Mouse (Mus musculus) liver, embryonic 14.5 days (tissue): Measurements from ENCODE around the gene Galns. TPM values are rescaled to one million over a fixed set of nuclear protein-coding genes. Genes with fewer than 3 reads are reported as not detected.
"Not testable (repeated sequence)": the region's sequence is repeated elsewhere in the genome, so short reads cannot be mapped to it uniquely, and the experiment has no call there.

Experiments
- ATAC-seq: fragments of 200-750 bp; cut with Nextera tagmentation; 2 replicates; pipeline ENCODE4 v1.8.0; 2017; ENCODE audit warnings: moderate number of reproducible peaks, mild to moderate bottlenecking, moderate library complexity; ENCODE audit not compliant: insufficient read depth
- DNase-seq, 3 experiments: peaks; one replicate each; pipeline ENCODE4 v3.0.0-alpha.2; 2012 to 2013; ENCODE audit warnings: low read depth in 3 of 3, low spot score in 3 of 3
- H3K27ac ChIP-seq: fragments of 300-500 bp; sonication (generic); 2 replicates; pipeline ENCODE4 v1.5.1; 2014; ENCODE audit warnings: moderate library complexity, mild to moderate bottlenecking, control low read depth, inconsistent platforms
- H3K27me3 ChIP-seq: fragments of 300-500 bp; sonication (generic); 2 replicates; pipeline ENCODE4 v1.6.1; 2014; ENCODE audit warnings: mild to moderate bottlenecking, low read length, moderate library complexity; ENCODE audit not compliant: control insufficient read depth, insufficient read depth
- H3K36me3 ChIP-seq: fragments of 300-500 bp; sonication (generic); replicated peaks from 2 replicates; pipeline ENCODE4 v1.6.1; 2014; ENCODE audit warnings: low read depth; ENCODE audit not compliant: control insufficient read depth, insufficient read depth
- H3K4me1 ChIP-seq, 2 experiments: fragments of 200-500 bp in 1 of 2; fragments of 300-500 bp in 1 of 2; sonication (generic) in 1 of 2; replicated peaks; 2 replicates each; pipeline ENCODE4 v1.6.1; 2012 to 2014; ENCODE audit warnings: antibody characterized with exemption in 1 of 2, inconsistent platforms in 1 of 2, low read length in 1 of 2; ENCODE audit not compliant: control insufficient read depth in 2 of 2, insufficient read depth in 2 of 2
- H3K4me2 ChIP-seq: fragments of 300-500 bp; sonication (generic); 2 replicates; pipeline ENCODE4 v1.6.1; 2014; ENCODE audit warnings: low read depth, mild to moderate bottlenecking, control low read depth, moderate library complexity
- H3K4me3 ChIP-seq, 2 experiments: fragments of 200-500 bp in 1 of 2; fragments of 300-500 bp in 1 of 2; sonication (generic) in 1 of 2; 2 replicates each; pipeline ENCODE4 v1.5.1; 2012 to 2014; ENCODE audit warnings: low read depth in 2 of 2, low read length in 2 of 2, mild to moderate bottlenecking in 2 of 2, control low read depth in 1 of 2, inconsistent platforms in 1 of 2, moderate library complexity in 1 of 2; ENCODE audit not compliant: insufficient read depth in 1 of 2
- H3K9ac ChIP-seq: fragments of 300-500 bp; sonication (generic); replicated peaks from 2 replicates; pipeline ENCODE4 v1.6.1; 2014; ENCODE audit warnings: mild to moderate bottlenecking, control low read depth, moderate library complexity
- H3K9me3 ChIP-seq: fragments of 300-500 bp; sonication (generic); 2 replicates; pipeline ENCODE4 v1.6.1; 2016; ENCODE audit warnings: low read length, mixed read lengths; ENCODE audit not compliant: control insufficient read depth
- CTCF ChIP-seq: IDR thresholded peaks from 2 replicates; pipeline ENCODE4 v1.5.1; 2016; ENCODE audit warnings: antibody characterized with exemption, low read depth, control low read depth
- EP300 ChIP-seq: IDR thresholded peaks from 2 replicates; pipeline ENCODE4 v1.6.1; 2016; ENCODE audit warnings: antibody characterized with exemption, low read depth
- WGBS: fragments of 180-500 bp; shearing (Covaris S2); extraction: QIAGEN DNeasy Blood & Tissue Kit; methylation state at CpG from one replicate; pipeline ENCODE4 v1.1.7; 2014; ENCODE audit not compliant: insufficient replicate concordance; 5-methylcytosine and 5-hydroxymethylcytosine counted together
- polyA plus RNA-seq, 2 experiments: library from polyadenylated mRNA; depleted of rRNA in 1 of 2; stranded (reverse) in 1 of 2; unstranded in 1 of 2; fragments of >200 nt; fragmentation: Nextera tagmentation in 1 of 2; extraction: Ambion mirVana in 1 of 2; gene quantifications; 2 replicates each; pipeline versions ENCODE4 v1.2.1 to v1.2.3; 2012 to 2014

Galns gene
- polyA plus RNA-seq, 2 experiments = 3.8 to 4.6 TPM

GRCm38 (mm10) chr8:122573577-122573976 lies 37.7 kb downstream of the Galns start:
- 42% methylated on average over 9 of the region's 9 CpGs for WGBS
- Histone ChIP-seq H3K36me3 (peaks cover 50% of the 10 kb centered on the region), H3K9me3 (no peaks in the 10 kb centered on the region), H3K27ac (no peak overlapping the region), H3K4me2 (no peak overlapping the region), H3K4me3 (no peak overlapping the region), H3K9ac (no peak overlapping the region), H3K4me1 (peaks cover 28 to 42% of the 10 kb centered on the region in 2 experiments), H3K27me3 (no peaks in the 10 kb centered on the region)
- no peak for TF ChIP-seq EP300
- TF ChIP-seq CTCF = no peak
- DNase-seq = no peak
- ATAC-seq = no peak

GRCm38 (mm10) chr8:122573176-122573575 lies 38.1 kb downstream of the Galns start:
- not testable (repeated sequence) for H3K27ac ChIP-seq, H3K9ac ChIP-seq, DNase-seq, H3K4me3 ChIP-seq, H3K27me3 ChIP-seq, H3K4me2 ChIP-seq, ATAC-seq, H3K9me3 ChIP-seq
- peaks cover 28 to 42% of the 10 kb centered on the region in 2 experiments for H3K4me1 ChIP-seq
- WGBS = 54% methylated on average over 4 of the region's 4 CpGs
- H3K36me3 ChIP-seq = peaks cover 50% of the 10 kb centered on the region

- Histone ChIP-seq H3K4me1 (peaks cover 28 to 42% of the 10 kb centered on the region in 2 experiments), H3K9ac (no peak overlapping the region), H3K36me3 (peaks cover 50% of the 10 kb centered on the region), H3K4me3 (no peak overlapping the region), H3K27ac (no peak overlapping the region), H3K27me3 (no peaks in the 10 kb centered on the region), H3K4me2 (no peak overlapping the region), H3K9me3 (no peaks in the 10 kb centered on the region)
- no peak for ATAC-seq
- no peak for DNase-seq
- TF ChIP-seq CTCF (no peak), EP300 (no peak)
- WGBS = 87% methylated on average over 3 of the region's 3 CpGs
Measured at GRCm38 (mm10) chr8:122572751-122573150, 38.5 kb downstream of the Galns start.

GRCm38 (mm10) chr8:122571750-122572267 lies 39.5 kb downstream of the Galns start:
- Histone ChIP-seq H3K4me1 (peaks cover 31 to 46% of the 10 kb centered on the region in 2 experiments), H3K9me3 (no peaks in the 10 kb centered on the region), H3K4me2 (no peak overlapping the region), H3K36me3 (peaks cover 50% of the 10 kb centered on the region), H3K9ac (no peak overlapping the region), H3K4me3 (no peak overlapping the region), H3K27ac (no peak overlapping the region), H3K27me3 (no peaks in the 10 kb centered on the region)
- TF ChIP-seq EP300 (no peak), CTCF (no peak)
- no peak for ATAC-seq
- WGBS = 85% methylated on average over 17 of the region's 17 CpGs
- DNase-seq = no peak

- H3K9ac ChIP-seq = no peak overlapping the region
- DNase-seq (no peak), ATAC-seq (no peak)
- TF ChIP-seq EP300 = no peak
- no peak for TF ChIP-seq CTCF
- no peak overlapping the region for H3K27ac ChIP-seq
- no peak overlapping the region for H3K4me3 ChIP-seq
- H3K4me2 ChIP-seq = no peak overlapping the region
- no peaks in the 10 kb centered on the region for H3K9me3 ChIP-seq
- no peaks in the 10 kb centered on the region for H3K27me3 ChIP-seq
- H3K4me1 ChIP-seq = peaks cover 36 to 51% of the 10 kb centered on the region in 2 experiments
- H3K36me3 ChIP-seq = peaks cover 50% of the 10 kb centered on the region
- WGBS = 88% methylated on average over 11 of the region's 11 CpGs
Measured at GRCm38 (mm10) chr8:122571153-122571552, 40.1 kb downstream of the Galns start.
